In genomic region chr3:135485900-135486241, GRCm38 (mm10) we compare ENCODE assay signal across 7 mouse cellular contexts. TPM values are rescaled to one million over a fixed set of nuclear protein-coding genes. Genes with fewer than 3 reads are reported as not detected.
DNase-seq lines count a peak whose midpoint lies in the region; ATAC-seq and TF ChIP-seq lines count a peak whose summit lies in the region.

No protein-coding gene starts in this region.

- no peaks in the 10 kb centered on the region for H3K9me3 ChIP-seq in erythroblast, embryonic 14.5 days (ENCODE audit: control insufficient read depth, low read length)
- no peaks in the 10 kb centered on the region for H3K9me3 ChIP-seq in liver, embryonic 11.5 days (ENCODE audit: control insufficient read depth, low read length)
- H3K9me3 ChIP-seq in stomach, embryonic 16.5 days (replicated peaks; ENCODE audit: control insufficient read depth, low read length) = no peaks in the 10 kb centered on the region

- H3K36me3 ChIP-seq in spleen, adult 2 months (ENCODE audit: control insufficient read depth, insufficient read depth, low read length) = no peaks in the 10 kb centered on the region
- H3K36me3 ChIP-seq in erythroblast, embryonic 14.5 days (ENCODE audit: control insufficient read depth) = no peaks in the 10 kb centered on the region
- 0 out of 2 replicates have a peak, but pooled peaks cover 2% of the 10 kb centered on the region for H3K36me3 ChIP-seq in liver, embryonic 11.5 days (ENCODE audit: control insufficient read depth, insufficient read depth, low read length)
- no peaks in the 10 kb centered on the region for H3K36me3 ChIP-seq in stomach, embryonic 16.5 days (ENCODE audit: control insufficient read depth, insufficient read depth, low read length)

- H3K4me1 ChIP-seq in spleen, adult 2 months (ENCODE audit: control insufficient read depth, insufficient read depth, insufficient read length) = peaks cover 3% of the 10 kb centered on the region; the same call in 1 of the 2 replicates
- H3K4me1 ChIP-seq in erythroblast, embryonic 14.5 days (ENCODE audit: control insufficient read depth) = peaks cover 11% of the 10 kb centered on the region
- H3K4me1 ChIP-seq in liver, embryonic 11.5 days (replicated peaks; ENCODE audit: control insufficient read depth, insufficient read depth, low read length) = no peaks in the 10 kb centered on the region
- no peaks in the 10 kb centered on the region; the same call in 1 of the 2 replicates for H3K4me1 ChIP-seq in stomach, embryonic 16.5 days (ENCODE audit: control insufficient read depth, insufficient read depth, low read length)

- H3K4me3 ChIP-seq in spleen, adult 2 months (ENCODE audit: extremely low read depth, insufficient read depth, insufficient read length) = peak overlapping the region; percentile 83
- H3K4me3 ChIP-seq in erythroblast, embryonic 14.5 days (replicated peaks) = peak overlapping the region; percentile 71
- peak overlapping the region; percentile 81 for H3K4me3 ChIP-seq in liver, embryonic 11.5 days (ENCODE audit: low read depth, low read length)
- peak overlapping the region; percentile 81 for H3K4me3 ChIP-seq in stomach, embryonic 16.5 days (replicated peaks; ENCODE audit: low read length)

- peak overlapping the region; percentile 96 for H3K4me2 ChIP-seq in liver, embryonic 11.5 days
- peak overlapping the region; percentile 67 for H3K4me2 ChIP-seq in stomach, embryonic 16.5 days (ENCODE audit: low read depth, low read length)

- no peak for DNase-seq in spleen, adult 2 months (ENCODE audit: low read depth in 1 of 2, low spot score in 2 of 2)
- no peak for DNase-seq in spleen, adult 12 weeks (ENCODE audit: low spot score)
- no peak for DNase-seq in liver, embryonic 11.5 days (ENCODE audit: low spot score)
- no peak for DNase-seq in spleen, postnatal 4 days (ENCODE audit: low spot score in 2 of 2)
- no peak for DNase-seq in gastrocnemius, postnatal 14 days

- no peak for ATAC-seq in liver, embryonic 11.5 days (replicated peaks; ENCODE audit: low FRiP score)
- no peak for ATAC-seq in stomach, embryonic 16.5 days (ENCODE audit: insufficient read depth, low FRiP score)

- no peak for TF ChIP-seq CTCF in spleen, adult 2 months (IDR thresholded peaks at IDR 0.05; ENCODE audit: extremely low read depth, insufficient read depth, insufficient read length, insufficient replicate concordance)

- H3K27ac ChIP-seq in spleen, adult 2 months (ENCODE audit: insufficient read depth, low read length) = 0 out of 2 replicates have a peak overlapping the region, but pooled peaks have one; percentile 39
- no peak overlapping the region for H3K27ac ChIP-seq in liver, embryonic 11.5 days (ENCODE audit: low read depth, low read length)
- no peak overlapping the region for H3K27ac ChIP-seq in stomach, embryonic 16.5 days (ENCODE audit: low read length)

- no peak for TF ChIP-seq POLR2A in spleen, adult 2 months (IDR thresholded peaks at IDR 0.05; ENCODE audit: low read depth, low read length)

- intact Hi-C loops in gastrocnemius, postnatal 14 days (cut with DNase I; ENCODE audit: low total_unique reads) = no loop called here

- H3K9ac ChIP-seq in liver, embryonic 11.5 days (ENCODE audit: low read depth, low read length) = peak overlapping the region; percentile 75
- H3K9ac ChIP-seq in stomach, embryonic 16.5 days (ENCODE audit: low read length) = peak overlapping the region; percentile 81

- H3K27me3 ChIP-seq in spleen, adult 2 months (ENCODE audit: control insufficient read depth, insufficient read depth, low read length) = no peaks in the 10 kb centered on the region
- peaks cover 10% of the 10 kb centered on the region for H3K27me3 ChIP-seq in erythroblast, embryonic 14.5 days (ENCODE audit: control insufficient read depth)
- no peaks in the 10 kb centered on the region for H3K27me3 ChIP-seq in liver, embryonic 11.5 days (replicated peaks; ENCODE audit: control insufficient read depth, insufficient read depth, low read length)
- no peaks in the 10 kb centered on the region for H3K27me3 ChIP-seq in stomach, embryonic 16.5 days (ENCODE audit: control insufficient read depth, insufficient read depth, low read length)

- WGBS in spleen, adult 2 months = 2% methylated on average over 9 of the region's 9 CpGs
- 14% methylated on average over 9 of the region's 9 CpGs for WGBS in liver, embryonic 11.5 days
- 9% methylated on average over 9 of the region's 9 CpGs for WGBS in stomach, embryonic 16.5 days

RNA-seq across cellular contexts. Expression of gene Manba, which starts 0.5 kb away (rescaled TPM):
- 4.4 and 5.1 TPM in 2 replicates for polyA plus RNA-seq in spleen, adult 2 months (2012; rRNA removed)
- polyA plus RNA-seq in erythroblast, embryonic 14.5 days (2012) = 0.03 TPM in 1 of 2 replicates, not detected in the other
- 9.7 TPM in 2 replicates for polyA plus RNA-seq in liver, embryonic 11.5 days (2014; fragmentation: Nextera tagmentation; extraction: Ambion mirVana)
- polyA plus RNA-seq in stomach, embryonic 16.5 days (2015; fragmentation: Nextera tagmentation; extraction: Ambion mirVana) = 16.8 and 18.3 TPM in 2 replicates
- 1 to 10 TPM; 4.6 to 6.6 TPM for total RNA-seq in gastrocnemius, postnatal 14 days (2021)

RNA-seq across cellular contexts. Expression of gene Ube2d3, which starts 47.9 kb away (rescaled TPM):
- polyA plus RNA-seq in spleen, adult 2 months (2012; rRNA removed) = 174 and 242 TPM in 2 replicates
- polyA plus RNA-seq in erythroblast, embryonic 14.5 days (2012) = 24.9 and 31.3 TPM in 2 replicates
- polyA plus RNA-seq in liver, embryonic 11.5 days (2014; fragmentation: Nextera tagmentation; extraction: Ambion mirVana) = 502 and 537 TPM in 2 replicates
- polyA plus RNA-seq in stomach, embryonic 16.5 days (2015; fragmentation: Nextera tagmentation; extraction: Ambion mirVana) = 456 and 465 TPM in 2 replicates
- 100 to 1,000 TPM; 286 to 311 TPM for total RNA-seq in gastrocnemius, postnatal 14 days (2021)
